Mouse (Mus musculus): ENCODE data around the gene Tmem44. TPM values are rescaled to one million over a fixed set of nuclear protein-coding genes. Genes with fewer than 3 reads are reported as not detected.
"Not testable (repeated sequence)": the region's sequence is repeated elsewhere in the genome, so short reads cannot be mapped to it uniquely, and the experiment has no call there.

Gene Tmem44
- polyA plus RNA-seq, 1 experiment, result 20.8 TPM

DNA sequence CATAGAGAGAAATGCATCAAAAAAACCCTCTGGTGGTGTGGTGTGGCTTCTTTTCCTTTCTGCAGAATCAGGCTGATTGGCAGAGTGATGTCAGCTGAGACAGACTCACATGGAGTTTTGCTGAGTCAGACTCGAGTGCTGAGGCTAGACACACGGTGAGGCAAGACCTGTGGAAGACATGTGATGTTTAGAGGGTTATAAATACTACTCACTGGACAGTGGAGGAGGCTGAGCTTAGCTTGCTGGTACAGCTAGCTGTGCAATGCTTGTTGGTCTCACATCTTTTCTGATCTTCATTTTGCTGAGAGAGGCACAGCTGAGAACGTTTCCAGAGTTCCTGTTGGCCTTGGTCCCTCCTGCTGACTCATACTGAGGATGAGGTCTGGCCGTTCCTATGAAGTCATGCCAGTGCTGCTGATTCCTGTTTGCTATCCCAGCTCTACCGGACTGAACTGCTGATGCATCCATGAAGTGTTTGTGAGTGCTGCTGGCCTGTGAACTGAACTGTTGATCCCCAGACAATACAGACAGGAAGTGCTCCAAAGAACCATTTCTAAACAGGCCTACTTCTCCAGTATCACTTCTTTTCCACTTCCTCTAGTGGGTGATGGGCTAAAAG, 84.9 kb downstream of the Tmem44 start:
- Histone ChIP-seq H3K27ac (ENCODE audit: insufficient read depth, low read length) (no peak overlapping the region), H3K27me3 (ENCODE audit: control insufficient read depth, insufficient read depth, low read length) (no peaks in the 10 kb centered on the region), H3K4me1 (ENCODE audit: control insufficient read depth, insufficient read depth, low read length) (no peaks in the 10 kb centered on the region), H3K4me3 (replicated peaks; ENCODE audit: insufficient read depth, low read depth, low read length) (no peak overlapping the region)
- no peak for DNase-seq
- WGBS, result 56% methylated on average over 5 of the region's 5 CpGs
- TF ChIP-seq CTCF (IDR thresholded peaks at IDR 0.05; ENCODE audit: borderline replicate concordance, insufficient read depth, low read depth, low read length) (no peak), POLR2A (IDR thresholded peaks at IDR 0.05; ENCODE audit: borderline replicate concordance, insufficient read depth, low read length) (no peak)

DNA sequence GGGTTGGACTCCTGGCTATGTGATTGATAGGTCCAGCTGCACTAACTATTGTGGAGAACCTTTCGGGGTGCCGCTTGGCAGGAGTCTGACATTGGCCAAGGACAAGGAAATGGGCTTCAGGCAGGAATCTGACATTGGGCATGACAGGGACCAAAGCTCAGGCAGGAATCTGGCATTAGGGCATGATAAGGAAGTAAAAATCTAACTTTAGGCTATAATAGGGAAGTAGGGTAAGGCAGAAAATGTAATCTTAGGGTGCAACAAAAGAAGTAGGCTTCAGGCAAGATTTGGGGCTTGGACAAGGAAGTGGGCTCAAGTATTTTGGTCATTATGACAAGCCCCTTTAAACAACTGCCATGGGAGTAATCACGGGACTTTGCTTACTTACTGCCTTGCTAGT, 85.9 kb downstream of the Tmem44 start:
- not testable (repeated sequence) for H3K4me1 ChIP-seq (ENCODE audit: control insufficient read depth, insufficient read depth, low read length); DNase-seq; H3K27me3 ChIP-seq (ENCODE audit: control insufficient read depth, insufficient read depth, low read length); H3K4me3 ChIP-seq (replicated peaks; ENCODE audit: insufficient read depth, low read depth, low read length); H3K27ac ChIP-seq (ENCODE audit: insufficient read depth, low read length)
- 84% methylated on average over 3 of the region's 3 CpGs for WGBS

Other genes with a start within 250 kb of the Tmem44 start
- gene Gp5, start 240.1 kb downstream of the Tmem44 start, polyA plus RNA-seq (2012; rRNA removed), result 1.4 TPM in 2 replicates
- 31.4 and 34.7 TPM in 2 replicates for gene Atp13a3, start 144.9 kb downstream of the Tmem44 start, polyA plus RNA-seq (2012; rRNA removed)
- 20.3 and 21.5 TPM in 2 replicates for gene Lsg1, start 36.8 kb upstream of the Tmem44 start, polyA plus RNA-seq (2012; rRNA removed)
- gene Fam43a, start 48.9 kb upstream of the Tmem44 start, polyA plus RNA-seq (2012; rRNA removed), result 15.2 and 16.0 TPM in 2 replicates

Data from cerebellum, adult 2 months (tissue).